Mouse (Mus musculus) testis, adult 2 months (tissue): ENCODE measurements around the gene Jam3. TPM values are rescaled to one million over a fixed set of nuclear protein-coding genes. Genes with fewer than 3 reads are reported as not detected.
A peak's percentile ranks its signal among the peaks of the same experiment; 100 is the strongest.
"Not testable (repeated sequence)": the region's sequence is repeated elsewhere in the genome, so short reads cannot be mapped to it uniquely, and the experiment has no call there.

Experiments used
- H3K27ac ChIP-seq: fragments of 200-500 bp; 2 replicates; pipeline ENCODE4 v1.5.1; 2012; ENCODE audit warnings: low read depth, low read length; ENCODE audit not compliant: control insufficient read depth, insufficient read depth
- H3K27me3 ChIP-seq: fragments of 200-500 bp; 2 replicates; pipeline ENCODE4 v1.6.1; 2012; ENCODE audit warnings: mild to moderate bottlenecking, low read length, moderate library complexity; ENCODE audit not compliant: control insufficient read depth, insufficient read depth
- H3K36me3 ChIP-seq: fragments of 200-500 bp; 2 replicates; pipeline ENCODE4 v1.6.1; 2012; ENCODE audit warnings: mild to moderate bottlenecking, low read length; ENCODE audit not compliant: control insufficient read depth, insufficient read depth
- H3K4me1 ChIP-seq: fragments of 200-500 bp; 2 replicates; pipeline ENCODE4 v1.6.1; 2012; ENCODE audit warnings: low read length; ENCODE audit not compliant: control insufficient read depth, insufficient read depth
- H3K4me3 ChIP-seq: fragments of 200-500 bp; 2 replicates; pipeline ENCODE4 v1.5.1; 2012; ENCODE audit warnings: low read depth, mild to moderate bottlenecking, low read length, moderate library complexity, mixed read lengths; ENCODE audit not compliant: control insufficient read depth
- CTCF ChIP-seq: fragments of 200-500 bp; IDR thresholded peaks from 2 replicates; pipeline ENCODE4 v1.5.1; 2012; ENCODE audit warnings: low read depth, mild to moderate bottlenecking, inconsistent platforms, low read length, moderate library complexity; ENCODE audit not compliant: control insufficient read depth, insufficient read depth, insufficient replicate concordance
- POLR2A ChIP-seq: fragments of 200-500 bp; IDR thresholded peaks from 2 replicates; pipeline ENCODE4 v1.6.1; 2012; ENCODE audit warnings: low read depth, mild to moderate bottlenecking, inconsistent platforms, low read length, moderate library complexity; ENCODE audit not compliant: control insufficient read depth
- polyA plus RNA-seq: library from polyadenylated mRNA; depleted of rRNA; stranded (reverse); fragments of >200 nt; gene quantifications from 2 replicates; pipeline ENCODE4 v1.2.3, GENCODE M21; 2012

Gene Jam3
- polyA plus RNA-seq, 1 experiment: 34.1 TPM

DNA sequence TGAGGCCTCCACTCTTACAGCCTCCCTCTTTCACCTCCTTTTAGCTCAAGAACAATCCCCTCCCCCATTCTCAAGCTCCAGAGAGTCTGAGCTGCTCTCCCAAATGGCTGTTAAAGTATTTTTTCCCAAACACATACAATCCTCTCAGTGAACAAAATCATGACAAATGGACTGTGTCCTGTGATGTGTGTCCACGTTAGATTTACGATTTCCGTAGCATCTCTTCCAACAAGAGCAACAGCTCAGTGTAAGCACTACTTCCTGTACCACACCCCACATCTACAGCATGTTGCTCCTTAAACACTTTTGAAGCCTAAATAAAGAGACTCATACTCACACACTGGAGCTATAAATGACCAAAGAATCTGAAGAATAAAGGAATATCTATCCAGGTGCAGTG, 10.4 kb upstream of the Jam3 start:
- Histone ChIP-seq H3K4me1 (no peaks in the 10 kb centered on the region), H3K27ac (no peak overlapping the region), H3K4me3 (no peak overlapping the region), H3K36me3 (no peaks in the 10 kb centered on the region), H3K27me3 (no peaks in the 10 kb centered on the region)
- TF ChIP-seq CTCF: no peak
- TF ChIP-seq POLR2A: no peak

DNA sequence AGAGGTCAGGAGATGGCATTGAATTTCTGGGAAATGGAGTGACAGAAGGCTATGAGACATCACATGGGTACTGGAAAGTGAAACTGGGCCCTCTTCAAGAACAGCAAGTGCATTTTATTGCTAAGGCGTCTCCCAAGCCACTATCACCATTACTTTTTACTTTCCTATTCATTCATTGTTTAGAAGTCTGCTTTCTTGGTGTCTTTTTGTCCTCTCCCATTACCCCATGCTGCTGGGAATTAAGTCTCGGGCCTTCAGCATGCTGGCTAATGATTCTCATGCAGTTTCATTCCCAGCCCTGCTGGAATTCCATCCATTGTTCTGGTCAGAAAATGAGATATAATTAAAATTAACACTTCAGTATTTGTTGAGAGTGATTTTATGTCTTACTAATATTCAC, 9.7 kb upstream of the Jam3 start:
- Histone ChIP-seq H3K27me3 (no peaks in the 10 kb centered on the region), H3K27ac (no peak overlapping the region), H3K36me3 (no peaks in the 10 kb centered on the region), H3K4me3 (no peak overlapping the region), H3K4me1 (no peaks in the 10 kb centered on the region)
- TF ChIP-seq CTCF: no peak
- TF ChIP-seq POLR2A: no peak

DNA sequence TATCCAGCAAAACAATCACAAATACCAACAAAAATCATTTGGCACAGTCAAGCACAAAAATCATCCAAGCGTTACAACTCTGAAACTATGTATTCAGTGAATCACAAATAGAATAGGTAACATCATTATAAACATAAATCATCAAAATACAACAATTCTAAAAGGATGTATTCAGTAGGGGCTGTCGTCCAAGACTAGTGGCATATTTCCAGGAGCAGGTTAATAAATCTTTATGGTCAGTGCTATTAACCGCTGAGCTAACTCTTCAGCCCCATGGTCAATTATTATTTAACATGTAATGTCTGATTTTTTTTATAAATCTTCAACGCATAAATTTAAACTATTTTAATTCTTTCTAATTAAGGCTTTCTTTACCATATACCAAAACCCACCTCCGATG, 8.4 kb upstream of the Jam3 start:
- H3K36me3 ChIP-seq, H3K27me3 ChIP-seq, H3K4me3 ChIP-seq, H3K4me1 ChIP-seq, H3K27ac ChIP-seq: not testable (repeated sequence)

DNA sequence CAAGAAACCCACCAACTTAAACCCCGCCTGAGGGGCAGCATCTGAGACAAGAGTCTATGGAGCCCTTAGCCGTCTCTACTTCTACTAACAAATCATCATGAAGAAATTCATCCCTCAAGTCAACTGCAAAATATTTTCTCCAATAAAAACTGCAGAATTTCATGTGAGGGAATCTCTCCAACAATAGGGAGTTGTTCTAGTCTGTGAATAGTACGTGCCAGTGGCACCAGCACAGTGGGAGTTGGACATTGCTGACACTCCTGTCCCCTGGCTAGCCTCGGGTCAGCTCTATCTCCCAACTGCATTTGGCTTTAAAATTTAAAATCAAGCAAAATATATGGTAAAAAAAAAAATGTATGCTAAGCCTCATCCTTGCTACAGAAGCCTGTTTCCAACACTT, 1.4 kb downstream of the Jam3 start:
- H3K27ac ChIP-seq: no peak overlapping the region; the same call in 1 of the 2 replicates
- H3K36me3 ChIP-seq: no peaks in the 10 kb centered on the region
- H3K27me3 ChIP-seq: no peaks in the 10 kb centered on the region
- H3K4me3 ChIP-seq: peak overlapping the region; percentile 93
- peaks cover 11% of the 10 kb centered on the region for H3K4me1 ChIP-seq
- TF ChIP-seq CTCF (no peak), POLR2A (no peak)

DNA sequence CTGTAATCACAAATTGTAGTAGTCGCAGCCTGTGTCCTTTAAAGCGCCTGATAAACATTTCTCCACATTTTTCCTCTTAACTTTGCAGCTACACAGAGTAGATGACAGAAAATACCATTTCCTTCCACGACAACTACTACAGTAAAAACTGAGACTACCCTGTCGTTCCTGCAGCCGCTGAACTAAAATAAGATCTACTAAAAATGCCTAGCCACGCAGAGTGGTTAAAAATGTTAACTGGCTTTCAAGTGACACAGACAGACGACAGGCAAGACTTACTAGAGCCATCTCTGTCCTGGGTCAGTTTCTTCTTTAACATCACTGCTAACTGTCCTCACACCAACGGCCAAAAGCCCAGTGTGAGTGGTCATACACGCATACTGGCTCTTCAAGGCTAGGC, 5.4 kb downstream of the Jam3 start:
- TF ChIP-seq CTCF: no peak
- no peak for TF ChIP-seq POLR2A
- Histone ChIP-seq H3K4me3 (no peak overlapping the region), H3K4me1 (peaks cover 8% of the 10 kb centered on the region), H3K27ac (no peak overlapping the region), H3K27me3 (no peaks in the 10 kb centered on the region), H3K36me3 (no peaks in the 10 kb centered on the region)

DNA sequence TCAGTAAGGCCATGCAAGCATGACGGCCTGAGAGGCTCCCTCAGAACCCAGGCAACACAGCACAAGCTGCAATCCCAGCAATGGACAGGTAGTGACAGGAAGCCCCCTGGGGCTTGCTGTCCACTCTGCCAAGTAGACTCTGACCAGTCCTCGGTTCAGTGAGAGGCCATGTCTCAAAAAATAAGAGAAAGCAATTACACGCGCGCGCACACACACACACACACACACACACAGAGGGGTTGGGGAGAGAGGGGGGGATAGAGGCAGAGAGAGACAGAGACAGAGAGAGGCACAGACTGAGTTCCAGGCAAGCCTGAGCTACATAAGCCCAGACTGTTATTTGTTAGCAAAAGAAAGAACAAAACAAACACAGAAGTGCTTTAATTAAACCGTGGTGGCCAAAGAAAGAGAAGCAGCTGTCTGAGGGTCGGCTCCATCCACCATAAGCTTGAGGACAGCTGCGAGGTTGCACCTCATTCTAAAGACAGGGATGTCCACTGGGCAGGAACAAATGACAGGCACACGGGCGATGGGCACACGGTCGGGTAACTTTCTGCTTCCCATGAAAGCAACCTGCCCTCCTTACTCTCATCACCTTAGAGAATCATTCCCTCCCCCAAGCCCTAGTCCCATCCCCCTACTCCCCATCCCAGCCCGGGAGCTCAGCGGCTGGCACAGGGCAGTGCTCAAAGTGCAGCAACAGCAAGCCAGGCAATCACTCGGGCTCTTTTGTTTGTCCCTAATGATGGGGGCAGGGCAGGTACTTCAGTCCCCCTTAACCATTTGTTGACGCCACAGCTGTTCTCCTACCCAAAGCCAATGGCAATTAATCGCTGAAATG, 6.4 kb downstream of the Jam3 start:
- Histone ChIP-seq H3K4me3 (peak overlapping the region; percentile 30), H3K27ac (no peak overlapping the region), H3K27me3 (no peaks in the 10 kb centered on the region), H3K36me3 (no peaks in the 10 kb centered on the region), H3K4me1 (peaks cover 5% of the 10 kb centered on the region)
- TF ChIP-seq POLR2A: no peak
- no peak for TF ChIP-seq CTCF

DNA sequence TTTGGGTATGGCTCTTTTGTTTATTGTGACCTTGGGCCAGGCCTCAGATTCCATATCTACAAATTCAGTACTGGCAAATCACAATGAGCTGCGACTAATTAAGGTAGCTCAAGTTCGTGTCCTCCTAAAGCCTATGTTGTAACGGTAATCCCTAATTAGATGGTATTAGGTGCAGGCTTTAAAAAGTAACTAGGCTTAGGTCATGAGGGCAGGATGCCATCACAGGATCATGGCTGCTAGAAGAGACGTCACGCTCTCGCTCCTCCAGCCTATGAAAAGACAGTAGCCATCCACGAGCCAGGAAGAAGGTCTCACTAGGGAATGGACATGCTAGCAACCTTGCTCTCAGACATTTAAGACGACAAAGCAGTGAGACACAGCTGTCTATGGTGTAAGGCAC, 7.3 kb downstream of the Jam3 start:
- Histone ChIP-seq H3K27me3 (no peaks in the 10 kb centered on the region), H3K36me3 (no peaks in the 10 kb centered on the region), H3K4me3 (no peak overlapping the region), H3K27ac (no peak overlapping the region), H3K4me1 (peaks cover 5% of the 10 kb centered on the region)
- no peak for TF ChIP-seq CTCF
- no peak for TF ChIP-seq POLR2A

DNA sequence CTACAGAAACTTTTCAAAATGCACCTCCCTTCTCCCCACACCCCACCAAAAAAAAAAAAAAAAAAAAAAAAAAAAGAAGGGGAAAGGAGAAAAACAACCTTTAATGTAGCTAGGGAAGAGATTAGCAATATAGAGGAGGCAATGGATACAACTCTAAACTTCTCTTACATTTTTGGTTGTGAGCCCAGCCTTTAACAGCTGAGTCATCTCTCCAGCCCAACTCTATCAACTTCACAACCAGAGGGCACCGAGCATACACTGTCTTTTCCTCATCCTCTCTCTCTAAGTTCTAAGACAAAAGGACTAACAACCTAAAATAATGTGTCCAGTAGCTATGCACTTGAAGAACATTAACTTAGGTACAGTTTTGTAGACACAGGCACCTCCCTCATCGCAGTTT, 8.4 kb downstream of the Jam3 start:
- no peaks in the 10 kb centered on the region for H3K27me3 ChIP-seq
- no peak overlapping the region for H3K27ac ChIP-seq
- TF ChIP-seq CTCF: no peak
- TF ChIP-seq POLR2A: no peak
- no peaks in the 10 kb centered on the region for H3K36me3 ChIP-seq
- H3K4me3 ChIP-seq: no peak overlapping the region
- H3K4me1 ChIP-seq: peaks cover 5% of the 10 kb centered on the region
